Mouse (Mus musculus): ENCODE results near the gene Cpxm1.

DNA sequence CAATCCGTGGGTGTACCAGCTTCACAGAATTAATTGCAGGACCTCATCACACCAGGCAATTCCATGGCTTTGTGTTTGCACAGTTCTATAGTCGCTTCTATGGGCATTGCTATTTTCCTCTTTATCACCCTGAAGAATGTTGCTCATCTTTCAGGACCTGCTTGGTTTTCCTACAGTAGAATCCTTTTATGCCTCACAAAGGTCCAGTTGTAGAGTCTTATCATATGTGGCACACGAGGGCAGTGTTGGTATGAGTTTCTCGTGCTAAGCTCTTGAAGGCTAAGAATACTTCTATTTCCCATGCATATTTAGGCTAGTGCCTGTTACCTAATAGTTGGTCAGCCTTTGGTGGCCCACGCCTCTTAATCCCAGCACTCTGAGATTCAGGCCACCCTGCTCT lies 27.7 kb upstream of the Cpxm1 start:
- TF ChIP-seq CTCF (IDR thresholded peaks at IDR 0.05; ENCODE audit: low read depth, low read length) (no peak), POLR2A (IDR thresholded peaks at IDR 0.05; ENCODE audit: borderline replicate concordance, low read depth, low read length) (no peak)

Data from bone marrow macrophage, adult 2 months (primary cell).